Mouse (Mus musculus): ENCODE data around the gene Tifa. TPM values are rescaled to one million over a fixed set of nuclear protein-coding genes. Genes with fewer than 3 reads are reported as not detected.

Gene Tifa
- polyA plus RNA-seq, 1 experiment = 0.18 TPM

- H3ac ChIP-seq (ENCODE audit: control insufficient read depth, insufficient read length, low read depth) = no peak overlapping the region
These were observed 15.5 kb downstream of the Tifa start for GRCm38 (mm10) chr3:127805071-127805470.

GRCm38 (mm10) chr3:127805991-127806390 lies 16.4 kb downstream of the Tifa start:
- TF ChIP-seq MYOG (IDR thresholded peaks at IDR 0.05; ENCODE audit: control insufficient read depth, extremely low read depth, insufficient read length) (no peak), CEBPB (IDR thresholded peaks at IDR 0.05; ENCODE audit: low read depth) (no peak), FOSL1 (IDR thresholded peaks at IDR 0.05; ENCODE audit: insufficient read depth, low read length, poor library complexity, severe bottlenecking) (no peak), MAX (IDR thresholded peaks at IDR 0.05) (no peak)
- Histone ChIP-seq H3K79me3 (ENCODE audit: low read depth) (no peaks in the 10 kb centered on the region), H3K4me3 (ENCODE audit: insufficient read depth, poor library complexity, severe bottlenecking) (no peak overlapping the region), H3K79me2 (ENCODE audit: control insufficient read depth, insufficient read depth) (no peaks in the 10 kb centered on the region), H3K27me3 (ENCODE audit: control insufficient read depth, insufficient read depth, insufficient read length) (no peaks in the 10 kb centered on the region), H3K36me3 (ENCODE audit: control insufficient read depth, insufficient read depth) (peaks cover 43% of the 10 kb centered on the region), H3ac (ENCODE audit: control insufficient read depth, insufficient read length, low read depth) (no peak overlapping the region)

More at GRCm38 (mm10) chr3:127805071-127805470, 15.5 kb downstream of the Tifa start:
- Histone ChIP-seq H3K27me3 (ENCODE audit: control insufficient read depth, insufficient read depth, insufficient read length) (no peaks in the 10 kb centered on the region), H3K36me3 (ENCODE audit: control insufficient read depth, insufficient read depth) (peaks cover 36% of the 10 kb centered on the region), H3K79me3 (ENCODE audit: low read depth) (no peaks in the 10 kb centered on the region), H3K79me2 (ENCODE audit: control insufficient read depth, insufficient read depth) (no peaks in the 10 kb centered on the region), H3K4me3 (ENCODE audit: insufficient read depth, poor library complexity, severe bottlenecking) (no peak overlapping the region)
- TF ChIP-seq CTCF (IDR thresholded peaks at IDR 0.05; ENCODE audit: control insufficient read depth, insufficient read depth, insufficient read length) (no peak), CEBPB (IDR thresholded peaks at IDR 0.05; ENCODE audit: low read depth) (no peak), MYOG (IDR thresholded peaks at IDR 0.05; ENCODE audit: control insufficient read depth, extremely low read depth, insufficient read length) (no peak), FOSL1 (IDR thresholded peaks at IDR 0.05; ENCODE audit: insufficient read depth, low read length, poor library complexity, severe bottlenecking) (no peak), MYOD1 (IDR thresholded peaks at IDR 0.05; ENCODE audit: control insufficient read depth, insufficient read length, low read depth) (no peak), MAX (IDR thresholded peaks at IDR 0.05) (no peak), USF1 (IDR thresholded peaks at IDR 0.05; ENCODE audit: low read depth) (no peak)

GRCm38 (mm10) chr3:127807846-127808245 lies 18.2 kb downstream of the Tifa start:
- TF ChIP-seq FOSL1 (IDR thresholded peaks at IDR 0.05; ENCODE audit: insufficient read depth, low read length, poor library complexity, severe bottlenecking) (no peak), MAX (IDR thresholded peaks at IDR 0.05) (no peak), USF1 (IDR thresholded peaks at IDR 0.05; ENCODE audit: low read depth) (no peak), MYOD1 (IDR thresholded peaks at IDR 0.05; ENCODE audit: control insufficient read depth, insufficient read length, low read depth) (no peak), CTCF (IDR thresholded peaks at IDR 0.05; ENCODE audit: control insufficient read depth, insufficient read depth, insufficient read length) (no peak), CEBPB (IDR thresholded peaks at IDR 0.05; ENCODE audit: low read depth) (no peak), MYOG (IDR thresholded peaks at IDR 0.05; ENCODE audit: control insufficient read depth, extremely low read depth, insufficient read length) (no peak)
- H3K4me3 ChIP-seq (ENCODE audit: insufficient read depth, poor library complexity, severe bottlenecking) = no peak overlapping the region
- H3K36me3 ChIP-seq (ENCODE audit: control insufficient read depth, insufficient read depth) = peaks cover 51% of the 10 kb centered on the region
- no peaks in the 10 kb centered on the region for H3K79me2 ChIP-seq (ENCODE audit: control insufficient read depth, insufficient read depth)
- no peaks in the 10 kb centered on the region for H3K27me3 ChIP-seq (ENCODE audit: control insufficient read depth, insufficient read depth, insufficient read length)
- H3ac ChIP-seq (ENCODE audit: control insufficient read depth, insufficient read length, low read depth) = no peak overlapping the region
- no peaks in the 10 kb centered on the region for H3K79me3 ChIP-seq (ENCODE audit: low read depth)

- H3K27me3 ChIP-seq (ENCODE audit: control insufficient read depth, insufficient read depth, insufficient read length) = no peaks in the 10 kb centered on the region
- peaks cover 51% of the 10 kb centered on the region for H3K36me3 ChIP-seq (ENCODE audit: control insufficient read depth, insufficient read depth)
- no peaks in the 10 kb centered on the region for H3K79me3 ChIP-seq (ENCODE audit: low read depth)
- no peak for TF ChIP-seq MYOG (IDR thresholded peaks at IDR 0.05; ENCODE audit: control insufficient read depth, extremely low read depth, insufficient read length)
- no peak for TF ChIP-seq MAX (IDR thresholded peaks at IDR 0.05)
- no peak for TF ChIP-seq USF1 (IDR thresholded peaks at IDR 0.05; ENCODE audit: low read depth)
- no peak for TF ChIP-seq CTCF (IDR thresholded peaks at IDR 0.05; ENCODE audit: control insufficient read depth, insufficient read depth, insufficient read length)
- TF ChIP-seq CEBPB (IDR thresholded peaks at IDR 0.05; ENCODE audit: low read depth) = no peak
- no peak overlapping the region for H3K4me3 ChIP-seq (ENCODE audit: insufficient read depth, poor library complexity, severe bottlenecking)
- H3K79me2 ChIP-seq (ENCODE audit: control insufficient read depth, insufficient read depth) = no peaks in the 10 kb centered on the region
- no peak overlapping the region for H3ac ChIP-seq (ENCODE audit: control insufficient read depth, insufficient read length, low read depth)
These were observed 19.5 kb downstream of the Tifa start for GRCm38 (mm10) chr3:127809103-127809502.

- no peaks in the 10 kb centered on the region for H3K27me3 ChIP-seq (ENCODE audit: control insufficient read depth, insufficient read depth, insufficient read length)
- H3K4me3 ChIP-seq (ENCODE audit: insufficient read depth, poor library complexity, severe bottlenecking) = no peak overlapping the region
- H3K79me3 ChIP-seq (ENCODE audit: low read depth) = no peaks in the 10 kb centered on the region
- no peaks in the 10 kb centered on the region for H3K79me2 ChIP-seq (ENCODE audit: control insufficient read depth, insufficient read depth)
- H3ac ChIP-seq (ENCODE audit: control insufficient read depth, insufficient read length, low read depth) = no peak overlapping the region
- no peak for TF ChIP-seq CEBPB (IDR thresholded peaks at IDR 0.05; ENCODE audit: low read depth)
- no peak for TF ChIP-seq MYOG (IDR thresholded peaks at IDR 0.05; ENCODE audit: control insufficient read depth, extremely low read depth, insufficient read length)
- no peak for TF ChIP-seq CTCF (IDR thresholded peaks at IDR 0.05; ENCODE audit: control insufficient read depth, insufficient read depth, insufficient read length)
- no peak for TF ChIP-seq MYOD1 (IDR thresholded peaks at IDR 0.05; ENCODE audit: control insufficient read depth, insufficient read length, low read depth)
- no peak for TF ChIP-seq MAX (IDR thresholded peaks at IDR 0.05)
- peaks cover 15% of the 10 kb centered on the region for H3K36me3 ChIP-seq (ENCODE audit: control insufficient read depth, insufficient read depth)
These were observed 27.6 kb downstream of the Tifa start for GRCm38 (mm10) chr3:127817120-127817683.
